Mouse (Mus musculus) heart, postnatal 14 days (tissue): ENCODE measurements around the gene Flad1. TPM values are rescaled to one million over a fixed set of nuclear protein-coding genes. Genes with fewer than 3 reads are reported as not detected.
"Not testable (repeated sequence)": the region's sequence is repeated elsewhere in the genome, so short reads cannot be mapped to it uniquely, and the experiment has no call there.

Experiments used
- DNase-seq, 2 experiments: peaks; one replicate each; pipeline ENCODE4 v3.0.0; 2021 to 2022
- intact Hi-C: fragments of 180-260 bp; cut with DNase I; formaldehyde crosslinking; loops from one replicate; pipeline ENCODE4 v1.15.1; 2025
- total RNA-seq, 2 experiments: library from RNA; stranded (reverse); gene quantifications; 2 replicates each; pipeline ENCODE4 v1.2.3; 2021

Gene Flad1
- total RNA-seq, 2 experiments from 2014 or later, result 44.7 to 46.1 TPM

GRCm38 (mm10) chr3:89430171-89431159, 18.8 kb upstream of the Flad1 start, which contains the start of gene Pygo2:
Gene Pygo2, plus strand, starts transcription at chr3:89430214.
- intact Hi-C loops, result no loop called here
- DNase-seq, result peak; percentile 96

DNA sequence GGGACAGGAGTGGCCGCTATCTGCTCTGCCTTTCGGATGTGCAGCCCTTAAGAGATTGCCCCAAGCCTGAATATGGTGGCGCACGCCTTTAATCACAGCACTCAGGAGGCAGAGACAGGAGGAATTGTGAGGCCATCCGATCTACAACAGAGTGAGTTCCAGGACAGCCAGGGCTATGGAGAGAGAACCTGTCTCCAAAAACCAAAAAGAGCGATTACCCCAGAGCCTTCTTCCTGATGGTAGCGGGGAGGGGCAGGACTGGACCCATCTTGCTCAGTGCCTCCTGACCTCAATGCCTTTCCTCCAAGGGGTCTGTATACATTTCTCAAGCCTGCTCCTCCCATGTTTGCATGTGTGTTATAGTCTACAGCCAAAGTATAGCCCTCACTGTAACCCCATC, 17.4 kb upstream of the Flad1 start:
- intact Hi-C loops, DNase-seq: not testable (repeated sequence)

DNA sequence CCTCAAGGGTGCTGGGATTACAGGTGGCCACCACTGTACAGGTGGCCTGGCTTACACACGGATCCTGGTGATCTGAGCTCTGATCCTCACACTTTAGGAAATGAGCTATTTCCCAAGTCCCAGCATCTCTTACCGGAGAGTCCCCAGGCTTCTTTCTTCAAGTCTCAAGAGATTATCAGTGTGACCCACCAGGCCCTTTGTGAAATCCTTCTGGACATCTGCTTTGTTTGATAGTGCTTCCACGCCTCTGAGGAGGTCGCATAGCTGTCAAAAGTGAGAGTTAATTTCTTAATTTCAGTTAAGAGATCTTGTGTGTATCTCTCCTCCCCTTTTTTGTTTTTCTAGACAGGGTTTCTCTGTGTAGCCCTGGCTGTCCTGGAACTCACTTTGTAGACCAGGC, 14.2 kb upstream of the Flad1 start:
- DNase-seq, result no peak
- intact Hi-C loops, result no loop called here

DNA sequence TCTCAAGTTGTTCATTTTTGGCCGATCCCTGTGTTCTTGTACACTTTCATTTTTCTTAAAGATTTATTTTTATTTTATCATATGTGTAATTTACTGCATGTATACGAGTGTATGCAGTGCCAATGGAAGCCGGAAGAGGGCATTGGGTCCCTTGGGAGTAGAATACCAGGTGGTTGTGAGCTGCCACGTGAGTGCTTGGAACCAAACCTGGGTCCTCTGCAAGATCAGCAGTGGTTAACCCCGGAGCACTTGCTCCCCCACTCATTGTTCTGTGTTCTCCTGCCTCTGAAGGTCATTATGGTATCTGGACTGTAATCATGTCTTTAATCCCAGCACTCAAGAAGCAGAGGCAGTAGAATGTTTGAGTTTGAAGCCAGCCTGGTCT, 13.5 kb upstream of the Flad1 start:
- no peak for DNase-seq
- intact Hi-C loops, result no loop called here

DNA sequence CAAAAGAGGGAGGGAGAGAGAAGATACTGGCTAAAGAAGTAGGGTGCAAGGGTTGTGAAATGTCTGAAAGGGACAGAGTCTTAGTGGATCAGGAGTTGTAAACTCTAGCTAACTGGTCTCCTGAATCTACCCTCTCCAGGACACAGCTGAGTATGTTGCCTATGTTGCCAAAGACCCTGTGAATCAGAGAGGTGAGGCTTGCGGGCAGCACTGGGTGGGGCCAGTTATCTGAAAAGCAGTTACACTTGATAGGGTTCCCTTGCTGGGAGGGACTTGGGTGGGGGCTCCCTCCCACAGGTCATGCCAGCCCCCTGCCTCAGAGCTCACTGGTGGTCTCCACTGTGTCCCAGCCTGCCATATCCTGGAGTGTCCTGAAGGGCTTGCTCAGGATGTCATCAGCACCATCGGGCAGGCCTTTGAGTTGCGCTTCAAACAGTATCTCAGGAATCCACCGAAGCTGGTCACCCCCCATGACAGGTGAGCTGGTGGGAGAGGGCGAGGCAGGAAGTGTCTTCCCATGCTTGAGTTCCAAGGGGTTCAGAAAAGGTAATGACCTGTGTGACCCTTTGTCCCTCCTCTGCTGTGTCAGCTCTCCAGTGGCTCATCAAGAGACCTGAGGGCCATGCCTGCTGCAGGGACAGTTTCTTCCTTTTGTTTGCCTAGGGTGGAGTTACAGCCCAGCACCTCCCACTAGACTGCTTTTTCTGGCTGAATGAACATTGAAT, 12.9 kb upstream of the Flad1 start:
- no peak for DNase-seq
- intact Hi-C loops, result no loop called here

GRCm38 (mm10) chr3:89422556-89423205, 11.0 kb upstream of the Flad1 start:
- intact Hi-C loops, result no loop called here
- no peak for DNase-seq

GRCm38 (mm10) chr3:89421810-89422473, 10.3 kb upstream of the Flad1 start:
- intact Hi-C loops, result no loop called here
- DNase-seq, result peak; percentile 31 to 33

DNA sequence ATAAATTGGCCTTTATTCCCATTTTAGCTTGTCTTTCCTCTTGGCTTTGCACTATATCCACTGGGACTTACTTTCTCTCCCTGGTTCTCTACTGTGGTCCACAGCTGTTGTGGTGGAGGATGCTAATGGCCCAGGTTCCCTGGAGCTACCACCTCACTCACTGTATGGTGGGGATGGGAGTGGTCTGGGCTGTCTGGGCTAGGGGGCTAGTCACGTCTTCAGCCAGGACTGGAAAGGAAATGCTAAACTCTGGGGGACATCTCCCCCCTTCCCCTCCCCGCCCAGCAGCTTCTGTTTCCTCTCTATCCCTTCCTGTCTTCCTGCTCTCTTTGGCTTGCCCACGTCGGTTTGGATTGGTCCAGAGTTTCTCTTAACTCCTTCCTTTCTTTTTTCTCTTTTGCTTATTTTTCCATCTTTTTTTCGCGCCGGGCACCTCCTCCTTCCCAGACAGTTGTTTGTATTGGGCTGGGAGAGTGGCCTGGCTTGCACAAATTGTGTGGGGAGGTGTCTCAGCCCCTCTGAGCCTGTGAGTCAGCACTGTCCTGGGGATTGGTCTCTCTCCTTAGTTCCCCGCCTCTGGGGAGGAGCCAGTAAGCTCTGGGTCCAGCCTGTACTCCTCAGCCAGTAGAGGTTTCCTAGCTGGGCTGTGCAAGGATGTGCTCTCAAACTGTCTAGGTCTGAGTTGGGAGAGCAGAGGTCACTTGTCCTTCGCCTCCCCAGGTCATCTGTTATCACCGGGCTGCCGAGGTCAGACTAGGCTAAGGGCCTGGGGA, 9.5 kb upstream of the Flad1 start:
- intact Hi-C loops, result no loop called here

GRCm38 (mm10) chr3:89420421-89420820, 8.8 kb upstream of the Flad1 start:
- intact Hi-C loops, result no loop called here
- DNase-seq, result no peak

More for the DNA sequence above, 9.5 kb upstream of the Flad1 start:
- DNase-seq, result peak; percentile 84

GRCm38 (mm10) chr3:89419981-89420380, 8.3 kb upstream of the Flad1 start:
- intact Hi-C loops, result no loop called here

GRCm38 (mm10) chr3:89419571-89419970, 7.9 kb upstream of the Flad1 start:
- intact Hi-C loops, result no loop called here
- peak; percentile 61 to 67 for DNase-seq

More at GRCm38 (mm10) chr3:89419981-89420380, 8.3 kb upstream of the Flad1 start:
- no peak for DNase-seq

GRCm38 (mm10) chr3:89418861-89419250, 7.2 kb upstream of the Flad1 start:
- peak; percentile 82 to 83 for DNase-seq
- intact Hi-C loops, result no loop called here

GRCm38 (mm10) chr3:89418170-89418860, 6.6 kb upstream of the Flad1 start, which contains the start of the genes Cks1b and Shc1:
Gene Cks1b, minus strand, starts transcription at chr3:89418383.
Gene Shc1, plus strand, starts transcription at chr3:89418443.
- DNase-seq, result peak; percentile 90 to 92
- intact Hi-C loops, result no loop called here

DNA sequence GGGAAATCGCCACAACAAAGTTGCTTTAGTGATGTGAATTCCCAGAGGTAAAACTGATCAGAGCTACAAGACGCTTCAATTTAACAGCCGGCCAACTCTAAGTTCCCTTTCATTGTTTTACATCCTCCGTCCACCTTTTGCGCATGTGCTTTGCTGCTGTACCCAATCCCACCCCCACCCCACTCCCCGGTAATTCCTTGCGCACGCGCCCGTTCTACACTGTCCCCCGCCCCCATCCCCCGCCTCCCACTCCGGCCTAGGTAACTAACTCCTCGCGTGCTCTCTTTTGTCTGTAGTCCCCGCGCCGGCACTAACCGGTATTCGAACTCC, 6.1 kb upstream of the Flad1 start:
- DNase-seq, result no peak
- intact Hi-C loops, result no loop called here

DNA sequence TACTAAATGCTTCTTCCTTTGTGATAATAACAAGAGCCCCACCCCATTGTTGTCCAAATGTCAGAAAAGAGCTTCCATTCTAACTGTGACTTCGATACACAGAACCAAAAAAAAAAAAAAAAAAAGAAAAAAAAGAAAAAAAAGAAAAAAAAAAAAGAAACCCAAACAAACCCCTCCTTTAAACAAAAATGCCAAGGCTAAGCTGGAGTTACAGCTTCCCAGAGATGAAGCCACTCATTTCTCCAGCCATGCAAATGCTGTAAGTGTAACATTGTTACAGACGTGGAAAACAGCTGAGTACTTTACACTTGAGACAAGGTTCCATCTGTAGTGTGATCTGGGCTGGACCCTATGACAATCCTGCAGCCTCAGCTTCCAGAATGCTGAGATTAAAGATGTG, 5.5 kb upstream of the Flad1 start:
- no peak for DNase-seq
- intact Hi-C loops, result no loop called here

- DNase-seq, result no peak
- intact Hi-C loops, result no loop called here
Measured at GRCm38 (mm10) chr3:89416158-89416557, 4.5 kb upstream of the Flad1 start.

DNA sequence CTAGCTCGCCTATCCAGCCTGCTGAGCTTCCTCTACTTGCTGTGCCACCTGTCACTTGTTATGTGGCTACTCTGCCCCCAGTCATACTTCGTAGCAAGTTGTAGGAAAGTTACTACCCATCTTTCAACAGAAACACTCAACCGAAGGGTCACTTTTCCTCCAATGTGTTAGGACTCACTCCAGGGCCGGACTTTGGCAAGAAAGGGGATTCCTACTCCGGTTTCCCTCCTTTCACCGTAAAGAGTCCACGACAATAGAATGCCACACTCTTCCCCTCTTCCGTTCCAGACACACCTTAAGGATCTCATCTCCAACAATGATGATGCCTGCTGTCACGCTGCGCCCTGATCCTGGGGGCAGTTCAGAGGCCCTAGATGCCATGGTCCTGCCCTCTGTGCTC, 806 bp downstream of the Flad1 start:
- intact Hi-C loops, result loop anchor here (2.0 kb wide), 1 partner anchor 14 kb away; no protein-coding TSS in a partner anchor
- DNase-seq, result no peak

DNA sequence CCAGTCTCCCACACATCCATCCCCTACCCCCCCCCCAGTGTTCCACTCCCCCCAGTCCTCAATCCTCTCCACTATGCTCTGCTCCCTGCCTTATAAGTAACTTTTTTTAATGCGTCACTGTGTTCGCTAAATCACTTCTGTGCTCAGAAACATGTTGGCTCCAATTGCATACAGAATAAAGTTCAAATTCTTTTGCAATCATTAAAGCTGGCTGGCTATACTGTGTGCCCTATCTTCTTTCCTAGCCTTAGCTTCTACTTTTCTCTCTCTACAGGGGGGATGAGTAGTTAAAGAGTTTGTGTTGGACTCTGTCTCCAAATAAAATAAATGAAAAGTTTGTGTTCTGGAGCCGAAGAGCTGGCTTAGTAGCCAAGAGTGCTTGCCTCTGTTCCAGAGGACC, 2.0 kb downstream of the Flad1 start:
- intact Hi-C loops, result loop anchor here (2.0 kb wide), 1 partner anchor 13 kb away; no protein-coding TSS in a partner anchor
- DNase-seq, result no peak

- intact Hi-C loops, result no loop called here
- no peak for DNase-seq
Measured at GRCm38 (mm10) chr3:89408448-89408847, 3.2 kb downstream of the Flad1 start.
